Mouse (Mus musculus) CH12.LX (cell line): Measurements from ENCODE around the gene Dtnbp1. TPM values are rescaled to one million over a fixed set of nuclear protein-coding genes. Genes with fewer than 3 reads are reported as not detected.

Experiments used
- DNase-seq: peaks from one replicate; pipeline ENCODE4 v3.0.0-alpha.2; 2013; ENCODE audit errors: extremely low read depth
- H3K27ac ChIP-seq: 2 replicates; pipeline ENCODE4 v1.5.1; 2012; ENCODE audit warnings: low read depth, mild to moderate bottlenecking, control low read depth, moderate library complexity; ENCODE audit not compliant: insufficient read depth
- H3K27me3 ChIP-seq: replicated peaks from 2 replicates; pipeline ENCODE3; 2012; ENCODE audit warnings: inconsistent platforms
- H3K36me3 ChIP-seq, 2 experiments: replicated peaks in 1 of 2; 2 replicates each; pipeline versions ENCODE3 to v1.6.1; 2012; ENCODE audit warnings: inconsistent platforms in 1 of 2, low read length in 1 of 2, mild to moderate bottlenecking in 1 of 2, mixed read lengths in 1 of 2, moderate library complexity in 1 of 2; ENCODE audit not compliant: control insufficient read depth in 1 of 2, insufficient read depth in 1 of 2
- H3K4me1 ChIP-seq, 2 experiments: 2 replicates each; pipeline ENCODE4 v1.6.1; 2012; ENCODE audit warnings: inconsistent platforms in 1 of 2, moderate library complexity in 1 of 2; ENCODE audit not compliant: insufficient read depth in 2 of 2, control insufficient read depth in 1 of 2
- H3K4me2 ChIP-seq: 2 replicates; pipeline ENCODE4 v1.6.1; 2012; ENCODE audit warnings: low read depth, mild to moderate bottlenecking, control low read depth; ENCODE audit not compliant: poor library complexity, insufficient read depth, severe bottlenecking
- H3K4me3 ChIP-seq, 3 experiments: fragments of 150-350 bp in 1 of 3; sonication (generic) in 1 of 3; replicated peaks in 1 of 3; 2 replicates each; pipeline versions ENCODE3 to v1.5.1; 2011 to 2012; ENCODE audit warnings: low read depth in 2 of 3, low read length in 2 of 3, mild to moderate bottlenecking in 2 of 3, moderate library complexity in 2 of 3, control low read depth in 1 of 3, improper control_type of control experiment in 1 of 3, inconsistent platforms in 1 of 3, mixed read lengths in 1 of 3; ENCODE audit not compliant: poor library complexity in 1 of 3
- H3K79me2 ChIP-seq: replicated peaks from 2 replicates; pipeline ENCODE4 v1.6.1; 2012; ENCODE audit warnings: mild to moderate bottlenecking, moderate library complexity; ENCODE audit not compliant: control insufficient read depth, poor library complexity, insufficient read depth, severe bottlenecking; ENCODE audit errors: extremely low read depth
- H3K9ac ChIP-seq: 2 replicates; pipeline ENCODE4 v1.6.1; 2012; ENCODE audit warnings: low read depth, mild to moderate bottlenecking, control low read depth, moderate library complexity; ENCODE audit not compliant: insufficient read depth
- H3K9me3 ChIP-seq: replicated peaks from 2 replicates; pipeline ENCODE3; 2012; ENCODE audit warnings: low read length, inconsistent platforms, mixed read lengths
- CTCF ChIP-seq, 2 experiments: IDR thresholded peaks in 1 of 2; conservative IDR thresholded peaks in 1 of 2; 2 replicates each; pipeline ENCODE4 v1.5.1; 2011 to 2012; ENCODE audit warnings: low read depth in 2 of 2, low read length in 2 of 2, improper control_type of control experiment in 1 of 2, inconsistent platforms in 1 of 2, mild to moderate bottlenecking in 1 of 2, moderate library complexity in 1 of 2
- E2F4 ChIP-seq: IDR thresholded peaks from 2 replicates; pipeline ENCODE4 v1.6.1; 2011; ENCODE audit warnings: low read depth, low read length, improper control_type of control experiment; ENCODE audit not compliant: insufficient replicate concordance
- ELF1 ChIP-seq: IDR thresholded peaks from 2 replicates; pipeline ENCODE4 v1.6.1; 2014; ENCODE audit warnings: low read depth, mild to moderate bottlenecking, inconsistent platforms, low read length, improper control_type of control experiment
- EP300 ChIP-seq: IDR thresholded peaks from 2 replicates; pipeline ENCODE4 v1.6.1; 2011; ENCODE audit warnings: low read length, improper control_type of control experiment
- GABPA ChIP-seq: IDR thresholded peaks from 2 replicates; pipeline ENCODE4 v1.6.1; 2012; ENCODE audit warnings: low read depth, low read length, improper control_type of control experiment, inconsistent platforms; ENCODE audit not compliant: insufficient replicate concordance
- HCFC1 ChIP-seq: IDR thresholded peaks from 2 replicates; pipeline ENCODE4 v1.6.1; 2012; ENCODE audit warnings: low read depth, mild to moderate bottlenecking, inconsistent platforms, low read length, improper control_type of control experiment
- IRF4 ChIP-seq: IDR thresholded peaks from 2 replicates; pipeline ENCODE4 v1.6.1; 2014; ENCODE audit warnings: low read depth, mild to moderate bottlenecking, inconsistent platforms, low read length, improper control_type of control experiment
- JUN ChIP-seq: IDR thresholded peaks from 2 replicates; pipeline ENCODE4 v1.6.1; 2011; ENCODE audit warnings: low read depth, mild to moderate bottlenecking, low read length, improper control_type of control experiment, moderate library complexity; ENCODE audit not compliant: insufficient read depth
- MAX ChIP-seq: IDR thresholded peaks from 2 replicates; pipeline ENCODE4 v1.6.1; 2011; ENCODE audit warnings: low read length, improper control_type of control experiment
- NELFE ChIP-seq: IDR thresholded peaks from 2 replicates; pipeline ENCODE4 v1.6.1; 2011; ENCODE audit warnings: low read depth, low read length, improper control_type of control experiment
- NRF1 ChIP-seq: IDR thresholded peaks from 2 replicates; pipeline ENCODE4 v1.6.1; 2014; ENCODE audit warnings: low read depth, mild to moderate bottlenecking, inconsistent platforms, low read length, improper control_type of control experiment, moderate library complexity
- POLR2A ChIP-seq: IDR thresholded peaks from 2 replicates; pipeline ENCODE4 v1.6.1; 2011; ENCODE audit warnings: low read depth, mild to moderate bottlenecking, improper control_type of control experiment, low read length
- RCOR1 ChIP-seq: conservative IDR thresholded peaks from 2 replicates; pipeline ENCODE4 v1.6.1; 2012; ENCODE audit warnings: low read depth, mild to moderate bottlenecking, inconsistent platforms, low read length, improper control_type of control experiment
- SIN3A ChIP-seq: IDR thresholded peaks from 2 replicates; pipeline ENCODE4 v1.6.1; 2012; ENCODE audit warnings: low read length, improper control_type of control experiment, inconsistent platforms
- TBP ChIP-seq: conservative IDR thresholded peaks from 2 replicates; pipeline ENCODE4 v1.6.1; 2011; ENCODE audit warnings: low read depth, low read length, improper control_type of control experiment
- TCF12 ChIP-seq: IDR thresholded peaks from 2 replicates; pipeline ENCODE4 v1.6.1; 2014; ENCODE audit warnings: low read depth, mild to moderate bottlenecking, inconsistent platforms, low read length, improper control_type of control experiment
- ZKSCAN1 ChIP-seq: IDR thresholded peaks from 2 replicates; pipeline ENCODE4 v1.6.1; 2012; ENCODE audit warnings: low read depth, inconsistent platforms, low read length, improper control_type of control experiment, borderline replicate concordance
- ZNF384 ChIP-seq: IDR thresholded peaks from 2 replicates; pipeline ENCODE4 v1.6.1; 2012; ENCODE audit warnings: low read depth, low read length, improper control_type of control experiment, inconsistent platforms
- dilution Hi-C: fragments of 300-500 bp; cut with MboI; formaldehyde crosslinking; loops from 2 replicates; pipeline ENCODE4 v1.14.3; 2020; ENCODE audit warnings: low sequenced_read_pairs; ENCODE audit not compliant: extremely low pct_unique_long_range_greater_than_20kb, extremely low pct_ligation_motif_present
- in situ Hi-C: fragments of 300-500 bp; cut with MboI; formaldehyde crosslinking; loops from 3 replicates; pipeline ENCODE4 v1.14.3; 2019; ENCODE audit warnings: low sequenced_read_pairs, low pct_ligation_motif_present, low pct_unique_long_range_greater_than_20kb, mixed read lengths
- polyA plus RNA-seq: library from polyadenylated mRNA; unstranded; fragments of >175 nt; gene quantifications from 2 replicates; pipeline ENCODE4 v1.2.1, GENCODE M21; 2012; ENCODE audit warnings: low read depth; ENCODE audit not compliant: insufficient read length
- total RNA-seq, 2 experiments: library from RNA; depleted of rRNA; stranded (reverse); fragments of 300-350 nt in 1 of 2; fragments of >200 nt in 1 of 2; gene quantifications; 2 replicates each; pipeline ENCODE4 v1.2.3; 2012 to 2014

Gene Dtnbp1
- 32.0 and 32.4 TPM in 2 replicates for total RNA-seq (2012; rRNA removed)
- 35.9 and 37.0 TPM in 2 replicates for total RNA-seq (2014; rRNA removed)
- 69.2 and 85.0 TPM in 2 replicates for polyA plus RNA-seq

DNA sequence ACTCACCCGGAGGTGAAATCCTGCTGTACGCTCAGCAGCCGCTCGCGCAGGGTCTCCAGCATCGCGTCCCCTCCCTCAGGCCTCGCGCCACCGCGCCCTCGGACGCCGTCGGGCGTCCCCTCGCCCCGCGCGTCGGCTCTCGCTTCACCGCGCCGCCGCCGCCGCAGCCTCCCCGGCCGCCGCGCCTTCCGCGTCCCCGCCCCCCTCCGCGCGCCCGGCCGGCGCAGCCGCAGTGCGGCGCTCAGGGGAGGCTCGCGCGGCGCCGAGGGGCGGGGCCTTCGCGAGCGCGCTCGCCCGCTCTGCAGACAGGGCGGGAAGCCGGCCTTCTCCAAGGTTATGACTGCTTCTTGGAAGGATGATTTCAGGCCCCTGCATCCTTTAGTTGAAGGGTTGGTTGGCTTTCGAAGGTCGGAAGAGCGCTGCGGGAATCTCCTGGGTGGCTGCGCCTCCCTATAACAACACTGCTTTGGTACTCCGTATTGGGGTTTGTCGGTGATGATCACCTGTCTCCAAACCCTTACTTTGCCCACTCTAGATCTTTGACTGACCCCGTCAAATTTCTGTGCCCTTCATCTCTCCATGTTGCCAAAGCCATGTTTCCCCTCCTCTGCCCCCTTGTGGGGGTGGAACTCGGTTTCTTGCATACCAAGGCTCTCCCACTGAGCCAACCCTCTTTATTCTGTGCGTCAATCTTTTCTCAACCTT lies at the start of gene Dtnbp1:
Gene Dtnbp1 (minus strand): TSS at position 237 of the 705 bp plus-strand sequence.
- Histone ChIP-seq H3K4me1 (peaks cover 5 to 69% of the 10 kb centered on the region in 2 experiments), H3K27me3 (no peaks in the 10 kb centered on the region)
- in situ Hi-C loops: no loop called here

DNA sequence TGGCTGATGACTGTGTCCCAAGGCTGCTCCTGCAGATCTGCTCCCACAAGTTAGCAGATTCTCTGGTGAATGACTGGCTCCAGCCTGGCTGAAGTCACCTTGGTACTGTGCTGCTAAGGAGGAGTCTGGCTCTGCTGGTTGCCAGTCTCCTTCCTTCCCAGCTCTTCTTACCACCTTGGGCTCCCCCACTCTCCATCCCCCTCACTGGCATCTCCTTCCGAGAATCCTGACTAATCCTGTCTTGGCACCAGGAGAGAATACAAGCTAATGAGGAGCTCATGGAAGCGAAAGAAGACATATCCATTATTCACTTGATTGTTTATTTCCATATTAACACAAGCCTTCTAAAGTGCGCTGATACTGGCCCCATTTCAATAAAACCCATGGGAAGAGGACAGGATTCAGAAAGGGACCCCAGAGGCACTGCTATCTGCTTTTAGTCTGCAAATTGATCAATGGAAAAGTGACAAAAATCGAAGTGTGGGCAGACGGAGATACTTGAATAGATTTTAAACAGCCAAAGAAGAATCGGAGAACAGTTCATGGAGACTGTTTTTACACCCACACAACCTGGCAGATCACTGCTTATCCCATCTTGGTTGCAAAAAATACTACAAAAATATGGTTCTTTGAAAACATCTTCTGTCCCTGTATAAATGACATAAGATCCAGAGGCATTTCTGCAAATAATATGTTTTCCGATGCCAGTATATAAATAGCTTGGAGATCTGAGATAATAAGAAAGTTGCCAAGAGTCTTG lies 47.5 kb upstream of the Dtnbp1 start:
- Histone ChIP-seq H3K9me3 (no peaks in the 10 kb centered on the region), H3K79me2 (no peaks in the 10 kb centered on the region), H3K27ac (no peak overlapping the region), H3K36me3 (no peaks in the 10 kb centered on the region), H3K4me1 (no peaks in the 10 kb centered on the region), H3K27me3 (no peaks in the 10 kb centered on the region), H3K4me3 (no peak overlapping the region), H3K9ac (no peak overlapping the region), H3K4me2 (no peak overlapping the region)
- DNase-seq: no peak
- dilution Hi-C loops: no loop called here
- in situ Hi-C loops: no loop called here
- TF ChIP-seq GABPA: no peak
- TF ChIP-seq RCOR1: no peak
- no peak for TF ChIP-seq EP300
- TF ChIP-seq TBP: no peak
- no peak for TF ChIP-seq TCF12
- no peak for TF ChIP-seq IRF4
- TF ChIP-seq HCFC1: no peak
- TF ChIP-seq ZKSCAN1: no peak
- TF ChIP-seq ZNF384: no peak

More for the DNA sequence above, at the start of gene Dtnbp1:
- Histone ChIP-seq H3K9me3 (no peaks in the 10 kb centered on the region), H3K36me3 (peaks cover 3 to 19% of the 10 kb centered on the region in 2 experiments), H3K27ac (0 out of 2 replicates have a peak within 1 kb of the TSS, but pooled peaks have one; percentile 1)
- no peak for TF ChIP-seq JUN
- TF ChIP-seq POLR2A: peak; percentile 73; the same call in 1 of the 2 replicates
- TF ChIP-seq NRF1: peak; percentile 92
- 0 out of 2 replicates have a peak, but pooled peaks have one; percentile 35 for TF ChIP-seq E2F4
- TF ChIP-seq SIN3A: peak; percentile 28
- no peak for TF ChIP-seq IRF4
- peak; percentile 70 for TF ChIP-seq ELF1
- TF ChIP-seq MAX: no peak
- peak; percentile 55 for TF ChIP-seq NELFE
- peak in 1 of 2 experiments; percentile 7; a peak in 1 of 4 replicates for TF ChIP-seq CTCF (conservative IDR thresholded peaks at IDR 0.05 in 1 of 2, IDR thresholded peaks at IDR 0.05 in 1 of 2; ENCODE audit: low read depth in 2 of 2, low read length in 2 of 2)
- TF ChIP-seq, all 38 proteins: peak for 7
- Histone ChIP-seq H3K9ac (peak within 1 kb of the TSS; percentile 75), H3K79me2 (peaks cover 4% of the 10 kb centered on the region), H3K4me3 (peak within 1 kb of the TSS; percentile 83 to 94 (median 84)), H3K4me2 (peak within 1 kb of the TSS; percentile 72)
- dilution Hi-C loops: no loop called here
- DNase-seq: peak; percentile 58
